Mouse (Mus musculus) CH12.LX (cell line): ENCODE results near the gene Noxo1. TPM values are rescaled to one million over a fixed set of nuclear protein-coding genes. Genes with fewer than 3 reads are reported as not detected.
A peak's percentile ranks its signal among the peaks of the same experiment; 100 is the strongest.
"Not testable (repeated sequence)": the region's sequence is repeated elsewhere in the genome, so short reads cannot be mapped to it uniquely, and the experiment has no call there.

ENCODE experiments used
- DNase-seq: peaks from one replicate; pipeline ENCODE4 v3.0.0-alpha.2; 2013; ENCODE audit errors: extremely low read depth
- H3K27ac ChIP-seq: 2 replicates; pipeline ENCODE4 v1.5.1; 2012; ENCODE audit warnings: low read depth, mild to moderate bottlenecking, control low read depth, moderate library complexity; ENCODE audit not compliant: insufficient read depth
- H3K27me3 ChIP-seq: replicated peaks from 2 replicates; pipeline ENCODE3; 2012; ENCODE audit warnings: inconsistent platforms
- H3K36me3 ChIP-seq, 2 experiments: replicated peaks in 1 of 2; 2 replicates each; pipeline versions ENCODE3 to v1.6.1; 2012; ENCODE audit warnings: inconsistent platforms in 1 of 2, low read length in 1 of 2, mild to moderate bottlenecking in 1 of 2, mixed read lengths in 1 of 2, moderate library complexity in 1 of 2; ENCODE audit not compliant: control insufficient read depth in 1 of 2, insufficient read depth in 1 of 2
- H3K4me1 ChIP-seq, 2 experiments: 2 replicates each; pipeline ENCODE4 v1.6.1; 2012; ENCODE audit warnings: inconsistent platforms in 1 of 2, moderate library complexity in 1 of 2; ENCODE audit not compliant: insufficient read depth in 2 of 2, control insufficient read depth in 1 of 2
- H3K4me2 ChIP-seq: 2 replicates; pipeline ENCODE4 v1.6.1; 2012; ENCODE audit warnings: low read depth, mild to moderate bottlenecking, control low read depth; ENCODE audit not compliant: poor library complexity, insufficient read depth, severe bottlenecking
- H3K4me3 ChIP-seq, 3 experiments: fragments of 150-350 bp in 1 of 3; sonication (generic) in 1 of 3; replicated peaks in 1 of 3; 2 replicates each; pipeline versions ENCODE3 to v1.5.1; 2011 to 2012; ENCODE audit warnings: low read depth in 2 of 3, low read length in 2 of 3, mild to moderate bottlenecking in 2 of 3, moderate library complexity in 2 of 3, control low read depth in 1 of 3, improper control_type of control experiment in 1 of 3, inconsistent platforms in 1 of 3, mixed read lengths in 1 of 3; ENCODE audit not compliant: poor library complexity in 1 of 3
- H3K79me2 ChIP-seq: replicated peaks from 2 replicates; pipeline ENCODE4 v1.6.1; 2012; ENCODE audit warnings: mild to moderate bottlenecking, moderate library complexity; ENCODE audit not compliant: control insufficient read depth, poor library complexity, insufficient read depth, severe bottlenecking; ENCODE audit errors: extremely low read depth
- H3K9ac ChIP-seq: 2 replicates; pipeline ENCODE4 v1.6.1; 2012; ENCODE audit warnings: low read depth, mild to moderate bottlenecking, control low read depth, moderate library complexity; ENCODE audit not compliant: insufficient read depth
- H3K9me3 ChIP-seq: replicated peaks from 2 replicates; pipeline ENCODE3; 2012; ENCODE audit warnings: low read length, inconsistent platforms, mixed read lengths
- E2F4 ChIP-seq: IDR thresholded peaks from 2 replicates; pipeline ENCODE4 v1.6.1; 2011; ENCODE audit warnings: low read depth, low read length, improper control_type of control experiment; ENCODE audit not compliant: insufficient replicate concordance
- ELF1 ChIP-seq: IDR thresholded peaks from 2 replicates; pipeline ENCODE4 v1.6.1; 2014; ENCODE audit warnings: low read depth, mild to moderate bottlenecking, inconsistent platforms, low read length, improper control_type of control experiment
- JUN ChIP-seq: IDR thresholded peaks from 2 replicates; pipeline ENCODE4 v1.6.1; 2011; ENCODE audit warnings: low read depth, mild to moderate bottlenecking, low read length, improper control_type of control experiment, moderate library complexity; ENCODE audit not compliant: insufficient read depth
- JUND ChIP-seq: conservative IDR thresholded peaks from 2 replicates; pipeline ENCODE4 v1.6.1; 2011; ENCODE audit warnings: low read depth, low read length, improper control_type of control experiment
- MXI1 ChIP-seq: IDR thresholded peaks from 2 replicates; pipeline ENCODE4 v1.6.1; 2011; ENCODE audit warnings: mild to moderate bottlenecking, low read depth, low read length, improper control_type of control experiment
- MYC ChIP-seq: IDR thresholded peaks from 2 replicates; pipeline ENCODE4 v1.6.1; 2011; ENCODE audit warnings: low read depth, mild to moderate bottlenecking, improper control_type of control experiment, low read length
- NELFE ChIP-seq: IDR thresholded peaks from 2 replicates; pipeline ENCODE4 v1.6.1; 2011; ENCODE audit warnings: low read depth, low read length, improper control_type of control experiment
- PAX5 ChIP-seq: IDR thresholded peaks from 2 replicates; pipeline ENCODE4 v1.6.1; 2012; ENCODE audit warnings: low read length, inconsistent platforms, mixed read lengths
- RCOR1 ChIP-seq: conservative IDR thresholded peaks from 2 replicates; pipeline ENCODE4 v1.6.1; 2012; ENCODE audit warnings: low read depth, mild to moderate bottlenecking, inconsistent platforms, low read length, improper control_type of control experiment
- SMC3 ChIP-seq: IDR thresholded peaks from 2 replicates; pipeline ENCODE4 v1.6.1; 2011; ENCODE audit warnings: low read depth, low read length, improper control_type of control experiment
- TBP ChIP-seq: conservative IDR thresholded peaks from 2 replicates; pipeline ENCODE4 v1.6.1; 2011; ENCODE audit warnings: low read depth, low read length, improper control_type of control experiment
- USF1 ChIP-seq: IDR thresholded peaks from 2 replicates; pipeline ENCODE4 v1.6.1; 2014; ENCODE audit warnings: low read depth, mild to moderate bottlenecking, inconsistent platforms, low read length, improper control_type of control experiment
- USF2 ChIP-seq: conservative IDR thresholded peaks from 2 replicates; pipeline ENCODE4 v1.6.1; 2011; ENCODE audit warnings: low read depth, low read length, improper control_type of control experiment
- ZC3H11A ChIP-seq: IDR thresholded peaks from 2 replicates; pipeline ENCODE4 v1.6.1; 2012; ENCODE audit warnings: low read depth, mild to moderate bottlenecking, inconsistent platforms, low read length, improper control_type of control experiment
- ZMIZ1 ChIP-seq: IDR thresholded peaks from 2 replicates; pipeline ENCODE4 v1.6.1; 2012; ENCODE audit warnings: low read depth, mild to moderate bottlenecking, inconsistent platforms, low read length, improper control_type of control experiment
- dilution Hi-C: fragments of 300-500 bp; cut with MboI; formaldehyde crosslinking; loops from 2 replicates; pipeline ENCODE4 v1.14.3; 2020; ENCODE audit warnings: low sequenced_read_pairs; ENCODE audit not compliant: extremely low pct_unique_long_range_greater_than_20kb, extremely low pct_ligation_motif_present
- in situ Hi-C: fragments of 300-500 bp; cut with MboI; formaldehyde crosslinking; loops from 3 replicates; pipeline ENCODE4 v1.14.3; 2019; ENCODE audit warnings: low sequenced_read_pairs, low pct_ligation_motif_present, low pct_unique_long_range_greater_than_20kb, mixed read lengths
- polyA plus RNA-seq: library from polyadenylated mRNA; unstranded; fragments of >175 nt; gene quantifications from 2 replicates; pipeline ENCODE4 v1.2.1, GENCODE M21; 2012; ENCODE audit warnings: low read depth; ENCODE audit not compliant: insufficient read length
- total RNA-seq, 2 experiments: library from RNA; depleted of rRNA; stranded (reverse); fragments of 300-350 nt in 1 of 2; fragments of >200 nt in 1 of 2; gene quantifications; 2 replicates each; pipeline ENCODE4 v1.2.3; 2012 to 2014

Noxo1 gene
- total and polyA plus RNA-seq, 3 experiments: 0.47 to 2.5 (median 0.89) TPM

GRCm38 (mm10) chr17:24653967-24654710 lies 41.9 kb upstream of the Noxo1 start (continued):
- peak; percentile 91 for TF ChIP-seq SMC3
- TF ChIP-seq RCOR1: no peak
- no peak for TF ChIP-seq E2F4
- peak; percentile 64; the same call in 1 of the 2 replicates for TF ChIP-seq NELFE
- no peak for TF ChIP-seq USF2
- no peak for TF ChIP-seq MXI1
- peak; percentile 14 for TF ChIP-seq ZC3H11A
- no peak for TF ChIP-seq PAX5
- no peak for TF ChIP-seq ZMIZ1
- no peak for TF ChIP-seq JUN

DNA sequence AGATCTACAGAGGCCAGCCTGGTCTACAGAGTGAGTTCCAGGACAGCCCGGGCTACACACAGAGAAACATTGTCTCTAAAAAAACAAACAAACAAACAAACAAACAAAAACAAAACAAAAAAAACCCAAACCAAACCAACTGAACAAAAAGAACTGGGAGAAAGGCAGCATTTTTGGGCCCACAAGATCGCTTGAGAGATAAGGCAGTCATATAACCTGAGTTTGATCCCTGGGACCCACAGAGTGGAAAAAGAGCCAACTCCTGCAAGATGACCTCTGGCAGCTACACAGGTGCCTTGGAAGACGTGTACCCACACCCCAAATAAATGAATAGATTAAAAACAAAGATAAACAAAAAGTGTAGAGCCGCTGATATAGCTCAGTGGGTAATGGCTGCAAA lies 41.1 kb upstream of the Noxo1 start:
- H3K27ac ChIP-seq: no peak overlapping the region
- H3K9ac ChIP-seq: no peak overlapping the region
- TF ChIP-seq MYC (no peak), ELF1 (no peak)
- no peaks in the 10 kb centered on the region for H3K9me3 ChIP-seq
- no peak overlapping the region for H3K4me3 ChIP-seq
- peaks cover 3 to 22% of the 10 kb centered on the region in 2 experiments for H3K4me1 ChIP-seq
- dilution Hi-C loops: no loop called here
- in situ Hi-C loops: loop anchor here (5.0 kb wide), 1 partner anchor 58 kb away; no protein-coding TSS in a partner anchor
- H3K79me2 ChIP-seq: no peaks in the 10 kb centered on the region
- no peaks in the 10 kb centered on the region for H3K36me3 ChIP-seq
- H3K27me3 ChIP-seq: peaks cover 13% of the 10 kb centered on the region
- H3K4me2 ChIP-seq: no peak overlapping the region
- DNase-seq: no peak

DNA sequence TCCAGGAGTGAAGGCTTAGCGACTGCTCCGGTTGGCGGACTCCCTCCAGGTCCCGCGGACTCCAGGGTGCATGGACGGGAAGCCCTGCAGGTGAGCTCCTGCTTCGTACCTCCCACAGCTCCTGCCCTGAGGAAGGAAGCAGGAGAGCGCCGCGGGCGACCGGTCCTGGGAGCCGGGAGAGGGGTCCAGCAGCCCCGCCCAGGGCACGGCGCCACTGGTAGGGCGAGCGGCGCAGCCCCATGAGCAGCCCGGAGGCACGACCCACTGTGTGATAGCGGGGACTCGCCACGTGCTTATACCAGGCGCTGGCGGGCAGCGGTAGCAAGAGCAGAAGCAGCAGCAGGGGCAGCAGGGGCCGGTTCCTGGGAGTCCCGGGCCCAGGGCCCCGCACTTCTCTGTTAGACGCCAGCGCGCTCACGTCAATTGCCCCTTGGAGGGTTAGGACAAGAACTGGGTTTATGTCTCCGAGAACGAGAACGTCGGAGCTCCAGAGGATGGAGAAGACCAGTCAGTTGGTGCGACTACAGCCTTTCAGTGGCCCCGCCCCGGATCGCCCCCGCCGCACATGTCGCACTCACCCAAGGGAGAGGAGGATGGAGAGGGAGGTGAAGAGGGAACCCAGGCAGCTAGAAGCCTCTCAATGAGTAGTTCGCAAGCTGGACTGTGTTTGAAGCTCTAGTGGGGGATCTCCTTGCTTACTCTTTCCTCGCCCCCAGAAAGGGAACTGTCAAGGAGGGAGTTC lies 37.8 kb upstream of the Noxo1 start, which contains the start of gene Npw:
Gene Npw (minus strand): TSS at position 441 of the 742 bp plus-strand sequence.
- no peak within 1 kb of the TSS for H3K4me3 ChIP-seq

GRCm38 (mm10) chr17:24667011-24667410 lies 29.0 kb upstream of the Noxo1 start:
- DNase-seq, H3K4me3 ChIP-seq, H3K4me2 ChIP-seq, H3K9me3 ChIP-seq, H3K36me3 ChIP-seq, dilution Hi-C loops, H3K9ac ChIP-seq, H3K27me3 ChIP-seq, in situ Hi-C loops, H3K27ac ChIP-seq: not testable (repeated sequence)
- Histone ChIP-seq H3K79me2 (peaks cover 23% of the 10 kb centered on the region), H3K4me1 (peaks cover 5 to 35% of the 10 kb centered on the region in 2 experiments; a peak in 2 of 4 replicates)

More for the DNA sequence above, 37.8 kb upstream of the Noxo1 start, which contains the start of gene Npw:
- DNase-seq: no peak
- no peaks in the 10 kb centered on the region for H3K79me2 ChIP-seq
- no peaks in the 10 kb centered on the region for H3K9me3 ChIP-seq
- in situ Hi-C loops (no loop called here), dilution Hi-C loops (no loop called here)
- H3K4me1 ChIP-seq: peaks cover 3 to 22% of the 10 kb centered on the region in 2 experiments
- no peaks in the 10 kb centered on the region for H3K36me3 ChIP-seq
- H3K4me2 ChIP-seq: no peak within 1 kb of the TSS
- H3K27me3 ChIP-seq: peaks cover 4% of the 10 kb centered on the region
- H3K27ac ChIP-seq: no peak within 1 kb of the TSS
- TF ChIP-seq JUND: no peak
- TF ChIP-seq ZMIZ1: no peak
- TF ChIP-seq TBP: no peak
- TF ChIP-seq USF1: no peak
- TF ChIP-seq MXI1: no peak
- H3K9ac ChIP-seq: no peak within 1 kb of the TSS
